Mouse (Mus musculus) liver, embryonic 15.5 days (tissue): Measurements from ENCODE around the gene Synj1. TPM values are rescaled to one million over a fixed set of nuclear protein-coding genes. Genes with fewer than 3 reads are reported as not detected.

Experiments
- ATAC-seq: fragments of 200-750 bp; cut with Nextera tagmentation; 2 replicates; pipeline ENCODE4 v1.8.0; 2017; ENCODE audit warnings: moderate number of reproducible peaks, mild to moderate bottlenecking, moderate library complexity; ENCODE audit not compliant: insufficient read depth
- H3K27ac ChIP-seq: fragments of 300-500 bp; sonication (generic); replicated peaks from 2 replicates; pipeline ENCODE4 v1.5.1; 2015; ENCODE audit warnings: mild to moderate bottlenecking, inconsistent platforms
- H3K27me3 ChIP-seq: fragments of 300-500 bp; sonication (generic); 2 replicates; pipeline ENCODE4 v1.6.1; 2015; ENCODE audit warnings: mild to moderate bottlenecking, inconsistent platforms
- H3K36me3 ChIP-seq: fragments of 300-500 bp; sonication (generic); replicated peaks from 2 replicates; pipeline ENCODE4 v1.6.1; 2015; ENCODE audit warnings: moderate library complexity, mild to moderate bottlenecking, inconsistent platforms
- H3K4me1 ChIP-seq: fragments of 300-500 bp; sonication (generic); replicated peaks from 2 replicates; pipeline ENCODE4 v1.6.1; 2015; ENCODE audit warnings: inconsistent platforms
- H3K4me2 ChIP-seq: fragments of 300-500 bp; sonication (generic); 2 replicates; pipeline ENCODE4 v1.6.1; 2015; ENCODE audit warnings: moderate library complexity, mild to moderate bottlenecking, inconsistent platforms
- H3K4me3 ChIP-seq: fragments of 300-500 bp; sonication (generic); replicated peaks from 2 replicates; pipeline ENCODE4 v1.5.1; 2015; ENCODE audit warnings: mild to moderate bottlenecking, inconsistent platforms
- H3K9ac ChIP-seq: fragments of 300-500 bp; sonication (generic); 2 replicates; pipeline ENCODE4 v1.6.1; 2015; ENCODE audit warnings: moderate library complexity, mild to moderate bottlenecking, inconsistent platforms
- H3K9me3 ChIP-seq: fragments of 300-500 bp; sonication (generic); replicated peaks from 2 replicates; pipeline ENCODE4 v1.6.1; 2016; ENCODE audit warnings: inconsistent platforms
- WGBS: fragments of 180-500 bp; shearing (Covaris S2); methylation state at CpG from one replicate; pipeline ENCODE4 v1.1.7; 2015; ENCODE audit warnings: mixed read lengths; ENCODE audit not compliant: insufficient replicate concordance; 5-methylcytosine and 5-hydroxymethylcytosine counted together
- polyA plus RNA-seq: library from polyadenylated mRNA; unstranded; fragments of >200 nt; fragmentation: Nextera tagmentation; extraction: Ambion mirVana; gene quantifications from 2 replicates; pipeline ENCODE4 v1.2.1, GENCODE M21; 2015

Synj1 gene
- polyA plus RNA-seq, 1 experiment from 2014 or later, result 19.5 TPM

- Histone ChIP-seq H3K9ac (no peak overlapping the region), H3K27me3 (no peaks in the 10 kb centered on the region), H3K4me1 (no peaks in the 10 kb centered on the region), H3K27ac (no peak overlapping the region), H3K9me3 (no peaks in the 10 kb centered on the region), H3K4me3 (no peak overlapping the region), H3K36me3 (peaks cover 79% of the 10 kb centered on the region), H3K4me2 (no peak overlapping the region)
- 86% methylated on average over 7 of the region's 7 CpGs for WGBS
- ATAC-seq, result no peak
Measured at GRCm38 (mm10) chr16:90941246-90941645, 69.9 kb downstream of the Synj1 start.

GRCm38 (mm10) chr16:90934687-90935328 is 76.3 kb downstream of the Synj1 start, which contains the start of gene Cfap298:
Gene Cfap298 (minus strand): TSS chr16:90935114.
- H3K4me1 ChIP-seq, result peaks cover 23% of the 10 kb centered on the region
- H3K4me2 ChIP-seq, result peak within 1 kb of the TSS; percentile 96
- H3K4me3 ChIP-seq, result peak within 1 kb of the TSS; percentile 84
- peak within 1 kb of the TSS; percentile 80 for H3K27ac ChIP-seq
- under 1% methylated on average over 56 of the region's 56 CpGs for WGBS
- no peaks in the 10 kb centered on the region for H3K9me3 ChIP-seq
- ATAC-seq, result peak; percentile 93
- H3K9ac ChIP-seq, result peak within 1 kb of the TSS; percentile 78
- peaks cover 28% of the 10 kb centered on the region for H3K36me3 ChIP-seq
- H3K27me3 ChIP-seq, result no peaks in the 10 kb centered on the region

GRCm38 (mm10) chr16:90934193-90934686 is 76.9 kb downstream of the Synj1 start:
- Histone ChIP-seq H3K9me3 (no peaks in the 10 kb centered on the region), H3K4me1 (peaks cover 23% of the 10 kb centered on the region), H3K36me3 (peaks cover 23% of the 10 kb centered on the region), H3K4me3 (peak overlapping the region; percentile 84), H3K27me3 (no peaks in the 10 kb centered on the region), H3K4me2 (peak overlapping the region; percentile 96), H3K9ac (peak overlapping the region; percentile 78), H3K27ac (peak overlapping the region; percentile 80)
- peak; percentile 68 for ATAC-seq
- whole genome bisulfite sequencing, result under 1% methylated on average over 38 of the region's 38 CpGs

GRCm38 (mm10) chr16:90933534-90934176 is 77.5 kb downstream of the Synj1 start:
- peaks cover 21% of the 10 kb centered on the region for H3K36me3 ChIP-seq
- peak overlapping the region; percentile 78 for H3K9ac ChIP-seq
- H3K4me3 ChIP-seq, result peak overlapping the region; percentile 84
- 30% methylated on average over 13 of the region's 13 CpGs for WGBS
- no peaks in the 10 kb centered on the region for H3K9me3 ChIP-seq
- ATAC-seq, result no peak
- H3K27me3 ChIP-seq, result no peaks in the 10 kb centered on the region
- H3K4me2 ChIP-seq, result peak overlapping the region; percentile 96
- H3K4me1 ChIP-seq, result peaks cover 23% of the 10 kb centered on the region
- H3K27ac ChIP-seq, result peak overlapping the region; percentile 80

GRCm38 (mm10) chr16:90927446-90927845 is 83.7 kb downstream of the Synj1 start:
- WGBS, result 81% methylated on average over 4 of the region's 4 CpGs
- no peak overlapping the region for H3K4me2 ChIP-seq
- no peak overlapping the region for H3K27ac ChIP-seq
- no peaks in the 10 kb centered on the region for H3K9me3 ChIP-seq
- no peak overlapping the region for H3K4me3 ChIP-seq
- no peaks in the 10 kb centered on the region for H3K4me1 ChIP-seq
- H3K9ac ChIP-seq, result no peak overlapping the region
- no peak for ATAC-seq
- H3K36me3 ChIP-seq, result 0 out of 2 replicates have a peak, but pooled peaks cover 15% of the 10 kb centered on the region
- no peaks in the 10 kb centered on the region for H3K27me3 ChIP-seq

- no peak overlapping the region for H3K9ac ChIP-seq
- no peaks in the 10 kb centered on the region for H3K27me3 ChIP-seq
- 25% methylated on average over 5 of the region's 5 CpGs for WGBS
- H3K4me1 ChIP-seq, result no peaks in the 10 kb centered on the region
- no peak overlapping the region for H3K4me3 ChIP-seq
- no peak overlapping the region for H3K27ac ChIP-seq
- 0 out of 2 replicates have a peak, but pooled peaks cover 12% of the 10 kb centered on the region for H3K36me3 ChIP-seq
- no peak overlapping the region for H3K4me2 ChIP-seq
- no peaks in the 10 kb centered on the region for H3K9me3 ChIP-seq
- ATAC-seq, result no peak
Measured at GRCm38 (mm10) chr16:90925461-90925860, 85.6 kb downstream of the Synj1 start.

- peak; percentile 48; the same call in 1 of the 2 replicates for ATAC-seq
- H3K4me2 ChIP-seq, result no peak overlapping the region
- no peaks in the 10 kb centered on the region for H3K4me1 ChIP-seq
- H3K27ac ChIP-seq, result no peak overlapping the region
- H3K4me3 ChIP-seq, result no peak overlapping the region
- 71% methylated on average over 13 of the region's 13 CpGs for WGBS
- H3K36me3 ChIP-seq, result 0 out of 2 replicates have a peak, but pooled peaks cover 10% of the 10 kb centered on the region
- H3K9me3 ChIP-seq, result no peaks in the 10 kb centered on the region
- H3K27me3 ChIP-seq, result no peaks in the 10 kb centered on the region
- H3K9ac ChIP-seq, result no peak overlapping the region
Measured at GRCm38 (mm10) chr16:90924606-90925370, 86.3 kb downstream of the Synj1 start.

GRCm38 (mm10) chr16:90921471-90922159 is 89.5 kb downstream of the Synj1 start:
- no peak for ATAC-seq
- Histone ChIP-seq H3K9ac (no peak overlapping the region), H3K36me3 (0 out of 2 replicates have a peak, but pooled peaks cover 4% of the 10 kb centered on the region), H3K4me2 (no peak overlapping the region), H3K4me1 (no peaks in the 10 kb centered on the region), H3K4me3 (no peak overlapping the region), H3K27ac (no peak overlapping the region), H3K9me3 (no peaks in the 10 kb centered on the region), H3K27me3 (0 out of 2 replicates have a peak, but pooled peaks cover 6% of the 10 kb centered on the region)
- WGBS, result 47% methylated on average over 10 of the region's 10 CpGs

- WGBS, result 56% methylated on average over 8 of the region's 8 CpGs
- Histone ChIP-seq H3K27me3 (peaks cover 20% of the 10 kb centered on the region), H3K9ac (no peak overlapping the region), H3K4me2 (no peak overlapping the region), H3K4me3 (no peak overlapping the region), H3K4me1 (no peaks in the 10 kb centered on the region), H3K9me3 (no peaks in the 10 kb centered on the region), H3K36me3 (no peaks in the 10 kb centered on the region), H3K27ac (no peak overlapping the region)
- ATAC-seq, result no peak
Measured at GRCm38 (mm10) chr16:90917156-90917555, 94.0 kb downstream of the Synj1 start.

GRCm38 (mm10) chr16:90916040-90916481 is 95.0 kb downstream of the Synj1 start:
- Histone ChIP-seq H3K4me1 (no peaks in the 10 kb centered on the region), H3K27ac (no peak overlapping the region), H3K27me3 (peaks cover 20% of the 10 kb centered on the region), H3K36me3 (no peaks in the 10 kb centered on the region), H3K4me2 (no peak overlapping the region), H3K4me3 (no peak overlapping the region), H3K9me3 (no peaks in the 10 kb centered on the region), H3K9ac (no peak overlapping the region)
- ATAC-seq, result no peak
- 12% methylated on average over 12 of the region's 12 CpGs for WGBS
